Mouse (Mus musculus): ENCODE data around the gene Lef1.

GRCm38 (mm10) chr3:131073946-131074345, 36.3 kb upstream of the Lef1 start:
- TF ChIP-seq CTCF (IDR thresholded peaks at IDR 0.05; ENCODE audit: low read depth) (no peak), EP300 (IDR thresholded peaks at IDR 0.05; ENCODE audit: low read depth) (no peak)

Data from liver, embryonic 14.5 days (tissue).